Mouse (Mus musculus) thymus, postnatal 36 days (tissue): ENCODE measurements at regions not wholly inside any gene's neighbourhood (a gene's known extent, or its start where the extent isn't known, plus 50 kb on each side); places are given as distances from the start of the nearest gene placed in this dataset.
A peak's percentile ranks its signal among the peaks of the same experiment; 100 is the strongest.
"Not testable (repeated sequence)": the region's sequence is repeated elsewhere in the genome, so short reads cannot be mapped to it uniquely, and the experiment has no call there.

Experiments used
- DNase-seq, 2 experiments: peaks; one replicate each; pipeline ENCODE4 v3.0.0; 2022; ENCODE audit warnings: mixed read lengths in 2 of 2

DNA sequence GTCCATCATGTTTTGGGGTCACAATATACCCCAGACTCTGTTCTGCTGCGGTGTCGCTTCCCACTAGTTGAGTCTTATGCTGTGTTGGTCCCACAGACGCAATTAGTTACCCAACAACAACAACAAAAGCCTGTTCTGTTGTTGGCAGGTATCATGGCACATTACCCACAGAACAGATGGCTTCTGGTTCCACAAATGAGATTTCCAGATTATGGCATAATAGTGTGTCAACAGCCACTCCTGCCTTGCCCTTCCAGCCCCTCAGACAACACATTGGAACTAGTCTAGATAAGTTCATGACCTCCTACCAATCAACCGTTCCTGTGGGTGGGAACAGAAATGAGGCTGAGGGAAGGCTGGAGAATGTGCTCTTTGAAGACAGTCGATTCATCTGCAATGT, 351.5 kb downstream of the Fut8 start:
- DNase-seq: no peak

- DNase-seq: no peak
These were observed 356.2 kb downstream of the Fut8 start for GRCm38 (mm10) chr12:77594092-77594491.

GRCm38 (mm10) chr12:77594657-77595056, 356.7 kb downstream of the Fut8 start:
- DNase-seq: no peak

GRCm38 (mm10) chr12:77595821-77596220, 357.9 kb downstream of the Fut8 start:
- DNase-seq: no peak

GRCm38 (mm10) chr12:77596676-77597075, 358.8 kb downstream of the Fut8 start:
- DNase-seq: no peak

- DNase-seq: no peak
These were observed 359.9 kb downstream of the Fut8 start for GRCm38 (mm10) chr12:77597627-77598333.

- peak; percentile 8 to 38 for DNase-seq
These were observed 360.4 kb downstream of the Fut8 start for GRCm38 (mm10) chr12:77598334-77598715.

DNA sequence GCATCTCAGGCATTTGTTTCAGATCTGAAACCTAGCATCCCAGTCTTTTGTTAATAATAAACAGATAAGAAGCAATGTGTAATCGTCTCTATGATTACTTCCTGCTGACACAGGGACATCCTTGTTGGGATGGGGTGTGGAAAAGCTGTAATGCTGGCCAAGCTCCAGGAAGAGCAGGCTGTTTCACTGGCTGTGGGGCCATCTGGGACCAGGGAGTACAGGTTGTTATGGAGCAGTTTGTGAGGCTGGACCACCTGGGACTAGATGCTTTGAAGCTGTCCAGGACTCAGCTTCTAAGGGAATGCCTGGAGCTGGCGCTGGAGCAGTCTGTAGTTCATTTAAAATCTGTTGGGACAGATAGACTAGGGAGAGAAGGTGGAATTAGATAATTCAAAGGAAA, 361.5 kb downstream of the Fut8 start:
- no peak for DNase-seq

- no peak for DNase-seq
These were observed 366.0 kb downstream of the Fut8 start for GRCm38 (mm10) chr12:77603832-77604501.

DNA sequence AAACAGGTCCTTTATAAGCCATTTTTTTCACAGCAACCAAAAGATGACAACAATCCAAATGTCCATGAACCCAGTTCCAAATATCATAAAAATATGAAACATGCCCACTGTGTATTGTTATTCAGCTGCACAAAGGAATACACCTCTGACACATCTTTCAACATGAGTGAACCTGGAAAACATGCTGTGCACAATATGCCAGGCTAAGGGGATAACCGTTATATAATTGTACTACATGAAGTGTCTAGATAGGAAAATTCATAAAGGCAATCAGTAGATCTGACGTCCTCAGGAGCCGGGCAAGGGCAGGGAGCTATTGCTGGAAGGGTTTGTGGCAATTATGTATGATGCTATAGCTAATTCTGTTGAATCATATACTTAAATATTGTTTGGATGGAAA, 379.6 kb downstream of the Fut8 start:
- DNase-seq: no peak

DNA sequence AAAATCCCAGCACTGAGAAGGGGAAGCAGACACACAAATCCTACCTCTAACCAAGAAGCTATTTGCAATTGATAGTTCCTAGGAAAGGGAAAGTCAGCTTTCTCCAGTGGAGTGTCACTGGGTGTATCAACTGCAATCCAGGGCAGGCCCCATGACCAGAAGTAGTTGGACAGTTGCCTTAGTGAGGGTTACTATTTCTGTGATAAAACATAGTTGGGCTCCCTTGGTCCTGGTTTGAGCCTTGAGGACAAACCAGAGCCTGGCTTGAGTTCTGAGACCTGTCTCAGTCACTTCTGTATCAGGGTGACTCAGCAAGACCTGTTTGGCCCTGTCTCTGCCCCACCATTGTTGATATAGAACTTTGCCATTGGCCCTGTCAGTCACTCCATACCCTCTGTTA, 384.3 kb downstream of the Fut8 start:
- DNase-seq: no peak

DNA sequence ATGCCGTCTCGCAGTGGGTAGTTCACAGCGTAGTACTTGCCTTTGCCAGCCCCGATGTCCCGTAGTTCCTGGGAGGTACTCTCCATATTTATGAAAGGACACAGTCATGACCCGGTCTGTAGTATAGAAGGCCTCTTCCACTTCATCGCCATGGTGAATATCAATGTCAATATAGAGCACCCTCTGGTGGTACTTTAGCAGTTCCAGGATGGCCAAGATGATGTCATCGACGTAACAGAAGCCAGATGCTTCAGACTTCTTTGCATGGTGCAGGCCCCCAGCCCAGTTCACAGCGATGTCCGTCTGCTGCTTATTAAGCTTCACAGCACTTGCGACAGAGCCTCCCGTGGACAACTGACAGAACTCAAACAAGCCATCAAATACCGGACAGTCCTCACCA, 386.4 kb downstream of the Fut8 start:
- not testable (repeated sequence) for DNase-seq

DNA sequence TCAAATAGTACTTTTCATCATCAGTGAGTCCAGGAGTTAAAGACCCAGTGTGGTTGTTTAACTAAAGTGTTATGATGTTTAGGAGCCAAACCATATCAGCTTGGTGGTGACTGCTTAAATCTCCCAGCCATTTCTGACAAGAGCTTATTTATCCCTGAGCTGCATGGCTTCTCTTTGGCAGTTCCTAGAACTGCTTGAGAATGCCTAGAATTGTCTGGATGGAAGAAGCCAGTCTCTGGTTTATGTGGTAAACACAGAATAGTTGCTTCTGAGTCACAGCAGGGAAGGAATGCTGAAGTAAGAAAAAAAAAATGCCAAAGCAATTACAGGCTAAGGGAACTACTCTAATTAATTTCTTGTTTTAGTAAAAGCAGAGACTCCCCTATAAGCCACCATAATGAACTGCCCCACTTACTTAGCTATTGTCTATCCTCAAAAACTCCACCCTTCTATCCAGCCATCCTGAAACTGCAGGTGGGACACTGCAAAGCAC, 390.5 kb downstream of the Fut8 start:
- DNase-seq: no peak

- DNase-seq: no peak
These were observed 396.2 kb downstream of the Fut8 start for GRCm38 (mm10) chr12:77633981-77634650.

DNA sequence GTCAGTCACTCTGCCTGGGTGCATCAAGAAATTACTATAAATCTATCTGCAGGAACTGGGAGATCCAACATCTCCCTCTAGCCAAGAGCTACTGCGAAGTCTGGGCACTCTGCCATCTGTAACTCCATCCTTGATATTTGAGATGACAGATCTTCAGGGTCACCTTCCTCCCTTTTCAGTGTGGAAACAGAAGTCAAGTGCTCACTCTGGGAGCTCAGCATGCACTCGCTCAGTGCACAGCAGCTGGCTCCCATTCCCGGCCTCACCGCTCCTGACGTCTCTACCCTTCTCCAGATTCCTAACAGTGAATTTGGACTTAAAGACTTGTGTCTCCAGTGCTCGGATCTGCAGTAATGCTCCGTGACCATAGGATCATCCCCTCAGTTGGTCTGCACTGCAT, 400.3 kb downstream of the Fut8 start:
- DNase-seq: no peak

- DNase-seq: no peak
These were observed 404.4 kb downstream of the Fut8 start for GRCm38 (mm10) chr12:77642336-77642735.

GRCm38 (mm10) chr12:77647841-77648240, 409.9 kb downstream of the Fut8 start:
- no peak for DNase-seq

DNA sequence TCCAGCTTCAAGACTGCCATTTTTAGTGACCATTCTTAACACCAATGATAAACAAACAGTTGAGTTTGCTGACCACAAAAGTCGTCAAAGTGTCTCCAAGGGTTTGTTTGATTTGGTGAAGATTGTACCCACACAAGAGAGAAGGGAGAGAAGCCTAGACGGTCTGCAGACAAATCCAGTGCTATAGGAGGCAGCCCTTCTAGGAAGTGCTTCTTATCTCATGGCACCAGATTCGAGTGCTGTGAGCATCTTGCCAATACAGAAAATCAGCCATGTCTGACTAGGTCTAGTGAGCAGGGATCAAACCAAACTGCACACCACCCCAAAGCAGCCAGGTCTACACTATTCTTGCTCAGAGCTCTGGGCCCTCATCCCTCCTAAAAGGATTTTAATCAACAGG, 416.4 kb downstream of the Fut8 start:
- no peak for DNase-seq

DNA sequence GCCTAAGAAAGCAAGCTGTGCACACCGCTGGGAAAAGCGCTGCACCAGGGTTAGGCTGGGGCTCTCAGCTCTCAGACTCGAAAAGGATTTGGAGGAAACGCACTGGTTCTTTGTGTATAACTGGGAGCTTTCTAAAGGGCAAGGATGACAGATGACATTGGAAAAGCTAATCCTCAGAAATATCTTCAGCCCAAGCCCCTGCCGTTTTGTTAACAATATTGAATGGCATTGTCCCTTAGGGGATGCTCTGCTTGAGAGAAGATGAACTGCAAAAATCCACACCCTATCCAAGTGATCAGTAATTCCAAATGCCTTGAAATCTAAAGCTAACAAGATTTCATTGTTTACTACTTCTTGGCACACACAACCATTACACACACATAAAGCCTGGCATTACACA, 419.1 kb downstream of the Fut8 start:
- no peak for DNase-seq

GRCm38 (mm10) chr12:77657878-77658277, 420.0 kb downstream of the Fut8 start:
- DNase-seq: no peak

- no peak for DNase-seq
These were observed 425.3 kb downstream of the Fut8 start for GRCm38 (mm10) chr12:77663180-77663579.

DNA sequence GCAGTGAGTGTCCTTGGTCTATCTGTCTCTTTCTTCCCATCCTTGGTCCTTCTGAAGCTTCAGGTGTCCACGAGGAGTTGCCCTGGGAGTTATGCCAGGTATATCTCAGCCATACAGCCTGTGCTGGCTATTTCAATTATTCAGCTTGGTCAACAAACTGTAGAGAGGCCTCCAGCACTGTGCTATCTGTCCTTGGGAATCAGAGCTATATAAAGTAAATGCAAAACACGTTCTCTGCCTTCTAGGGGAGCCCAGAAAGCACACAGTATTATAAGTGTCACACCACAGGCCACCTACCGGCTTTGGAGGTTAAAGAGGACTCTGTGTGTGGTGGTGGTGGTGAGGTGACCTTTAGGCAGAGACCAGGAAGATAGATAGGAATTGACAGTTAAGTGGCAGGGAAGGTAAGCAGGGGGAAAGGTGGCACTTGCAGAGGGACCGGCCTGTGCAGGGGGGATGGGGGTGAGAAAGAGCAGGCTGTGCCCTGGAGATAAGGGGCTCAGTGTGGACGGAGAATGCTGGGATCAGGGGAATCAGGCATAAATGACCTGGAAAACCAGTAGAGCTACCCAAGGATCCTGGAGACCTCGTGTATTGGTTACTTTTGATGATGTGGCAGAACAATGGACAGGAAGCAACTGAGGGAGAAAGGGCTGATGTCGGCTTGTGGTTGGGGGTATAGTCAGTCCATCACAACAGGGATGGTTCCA, 425.9 kb downstream of the Fut8 start:
- no peak for DNase-seq

- no peak for DNase-seq
These were observed 428.5 kb downstream of the Fut8 start for GRCm38 (mm10) chr12:77666411-77666810.
